Mouse (Mus musculus): ENCODE measurements around the gene Mdga2. TPM values are rescaled to one million over a fixed set of nuclear protein-coding genes. Genes with fewer than 3 reads are reported as not detected.

Mdga2 gene
- polyA plus RNA-seq, 1 experiment from 2014 or later = not detected

DNA sequence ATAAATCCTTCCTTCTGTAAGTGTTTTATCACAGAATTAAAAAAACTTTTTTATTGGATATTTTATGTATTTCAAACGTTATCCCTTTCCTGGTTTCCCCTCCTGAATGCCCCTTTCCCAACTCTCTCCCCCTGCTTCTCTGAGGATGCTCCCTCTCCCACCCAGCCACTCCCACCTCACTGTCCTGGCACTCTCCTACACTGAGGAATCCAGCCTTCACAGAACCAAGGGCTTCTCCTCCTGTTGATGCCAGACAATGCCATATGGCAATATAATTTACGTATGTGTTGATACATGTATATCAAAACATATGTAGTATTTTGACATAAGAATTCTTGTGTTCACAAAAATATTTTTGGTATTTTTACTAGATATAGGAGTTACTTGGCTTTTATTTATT is 779.0 kb downstream of the Mdga2 start:
- no peaks in the 10 kb centered on the region for H3K9me3 ChIP-seq (ENCODE audit: low read length)
- TF ChIP-seq CTCF (IDR thresholded peaks at IDR 0.05; ENCODE audit: low read depth) (no peak), EP300 (IDR thresholded peaks at IDR 0.05; ENCODE audit: low read depth) (no peak)
- no peak overlapping the region for H3K9ac ChIP-seq (replicated peaks)
- H3K4me3 ChIP-seq (ENCODE audit: low read depth, low read length) = no peak overlapping the region
- H3K27ac ChIP-seq (ENCODE audit: low read depth) = no peak overlapping the region
- H3K4me2 ChIP-seq (ENCODE audit: low read depth, low read length) = no peak overlapping the region
- WGBS (ENCODE audit: insufficient replicate concordance) = 63% methylated on average over 2 of the region's 2 CpGs
- H3K36me3 ChIP-seq (replicated peaks; ENCODE audit: insufficient read depth, low read length) = no peaks in the 10 kb centered on the region
- H3K4me1 ChIP-seq (ENCODE audit: insufficient read depth) = no peaks in the 10 kb centered on the region
- DNase-seq (no peak), ATAC-seq (no peak)
- H3K27me3 ChIP-seq (ENCODE audit: insufficient read depth, low read length) = no peaks in the 10 kb centered on the region

All from liver, postnatal 0 days (tissue).